Mouse (Mus musculus): ENCODE data around the gene Gucy2f. TPM values are rescaled to one million over a fixed set of nuclear protein-coding genes. Genes with fewer than 3 reads are reported as not detected.
"Not testable (repeated sequence)": the region's sequence is repeated elsewhere in the genome, so short reads cannot be mapped to it uniquely, and the experiment has no call there.

Gucy2f gene
- polyA plus RNA-seq (2015; fragmentation: Nextera tagmentation; extraction: Ambion mirVana): not detected in 2 replicates

- H3K9me3 ChIP-seq: no peaks in the 10 kb centered on the region
- no peak for ATAC-seq (ENCODE audit: insufficient number of reproducible peaks, insufficient read depth, low FRiP score, low TSS enrichment, low read depth)
- H3K27me3 ChIP-seq: peaks cover 19% of the 10 kb centered on the region; the same call in 1 of the 2 replicates
- H3K4me1 ChIP-seq: no peaks in the 10 kb centered on the region
- H3K36me3 ChIP-seq: no peaks in the 10 kb centered on the region
- H3K9ac ChIP-seq: no peak within 1 kb of the TSS
- H3K27ac ChIP-seq: no peak within 1 kb of the TSS
- WGBS: 45% methylated on average over 5 of the region's 5 CpGs
- no peak within 1 kb of the TSS for H3K4me3 ChIP-seq
- H3K4me2 ChIP-seq: no peak within 1 kb of the TSS
These were observed at the start of gene Gucy2f for GRCm38 (mm10) chrX:142196831-142197230. Gene Gucy2f (minus strand): TSS chrX:142196931.

DNA sequence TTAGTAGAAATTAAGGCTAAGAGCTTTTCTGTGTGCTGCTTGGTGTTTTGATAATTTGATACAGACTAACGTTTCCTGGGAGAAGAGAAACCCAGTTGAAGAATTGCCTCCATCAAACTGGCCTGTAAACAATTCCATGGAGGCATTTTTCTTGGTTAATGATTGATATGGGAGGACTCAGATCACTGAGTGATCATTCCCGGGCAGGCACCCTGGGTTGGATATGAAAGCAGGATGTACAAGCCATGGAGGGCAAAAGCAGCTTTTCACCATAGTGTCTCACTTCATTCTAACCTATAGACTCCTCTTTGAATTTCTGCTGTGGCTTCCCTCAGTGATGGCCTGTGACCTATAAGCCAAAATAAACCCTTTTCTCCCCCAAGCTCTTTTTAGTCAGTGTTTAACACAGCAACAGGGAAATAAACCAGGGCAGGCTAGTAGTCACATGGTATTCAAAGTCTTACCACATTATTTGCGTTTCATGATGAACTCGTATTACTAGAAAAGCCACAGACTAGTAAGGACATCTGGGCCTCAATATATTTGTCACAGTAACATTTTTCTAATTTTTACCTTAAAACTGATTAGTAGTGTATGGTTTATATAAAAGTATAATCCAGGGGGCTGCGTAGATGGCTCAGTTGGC lies 49.1 kb upstream of the Gucy2f start:
- no peak for ATAC-seq (ENCODE audit: insufficient number of reproducible peaks, insufficient read depth, low FRiP score, low TSS enrichment, low read depth)
- Histone ChIP-seq H3K27me3 (peaks cover 12% of the 10 kb centered on the region; the same call in 1 of the 2 replicates), H3K4me1 (no peaks in the 10 kb centered on the region), H3K9ac (no peak overlapping the region), H3K4me3 (no peak overlapping the region), H3K9me3 (no peaks in the 10 kb centered on the region), H3K27ac (no peak overlapping the region), H3K4me2 (no peak overlapping the region), H3K36me3 (no peaks in the 10 kb centered on the region)
- WGBS: 61% methylated on average over 5 of the region's 5 CpGs

GRCm38 (mm10) chrX:142237101-142237500 lies 40.4 kb upstream of the Gucy2f start:
- no peaks in the 10 kb centered on the region for H3K36me3 ChIP-seq
- WGBS: 58% methylated on average over 2 of the region's 2 CpGs
- H3K27me3 ChIP-seq: 0 out of 2 replicates have a peak, but pooled peaks cover 3% of the 10 kb centered on the region
- no peak overlapping the region for H3K27ac ChIP-seq
- no peaks in the 10 kb centered on the region for H3K9me3 ChIP-seq
- no peak for ATAC-seq (ENCODE audit: insufficient number of reproducible peaks, insufficient read depth, low FRiP score, low TSS enrichment, low read depth)
- no peaks in the 10 kb centered on the region for H3K4me1 ChIP-seq
- no peak overlapping the region for H3K4me3 ChIP-seq
- H3K4me2 ChIP-seq: no peak overlapping the region
- H3K9ac ChIP-seq: no peak overlapping the region

GRCm38 (mm10) chrX:142236146-142236545 lies 39.4 kb upstream of the Gucy2f start:
- WGBS: 69% methylated on average over 1 of the region's 1 CpGs
- H3K36me3 ChIP-seq; H3K27ac ChIP-seq; H3K9me3 ChIP-seq; ATAC-seq (ENCODE audit: insufficient number of reproducible peaks, insufficient read depth, low FRiP score, low TSS enrichment, low read depth); H3K4me1 ChIP-seq; H3K9ac ChIP-seq; H3K27me3 ChIP-seq; H3K4me3 ChIP-seq; H3K4me2 ChIP-seq: not testable (repeated sequence)

- Histone ChIP-seq H3K36me3 (no peaks in the 10 kb centered on the region), H3K4me3 (peak overlapping the region; percentile 53), H3K27me3 (no peaks in the 10 kb centered on the region), H3K9ac (no peak overlapping the region), H3K27ac (no peak overlapping the region), H3K4me1 (no peaks in the 10 kb centered on the region), H3K4me2 (peak overlapping the region; percentile 52), H3K9me3 (no peaks in the 10 kb centered on the region)
- 48% methylated on average over 7 of the region's 7 CpGs for WGBS
- no peak for ATAC-seq (ENCODE audit: insufficient number of reproducible peaks, insufficient read depth, low FRiP score, low TSS enrichment, low read depth)
These were observed 32.0 kb upstream of the Gucy2f start for GRCm38 (mm10) chrX:142228769-142229158.

DNA sequence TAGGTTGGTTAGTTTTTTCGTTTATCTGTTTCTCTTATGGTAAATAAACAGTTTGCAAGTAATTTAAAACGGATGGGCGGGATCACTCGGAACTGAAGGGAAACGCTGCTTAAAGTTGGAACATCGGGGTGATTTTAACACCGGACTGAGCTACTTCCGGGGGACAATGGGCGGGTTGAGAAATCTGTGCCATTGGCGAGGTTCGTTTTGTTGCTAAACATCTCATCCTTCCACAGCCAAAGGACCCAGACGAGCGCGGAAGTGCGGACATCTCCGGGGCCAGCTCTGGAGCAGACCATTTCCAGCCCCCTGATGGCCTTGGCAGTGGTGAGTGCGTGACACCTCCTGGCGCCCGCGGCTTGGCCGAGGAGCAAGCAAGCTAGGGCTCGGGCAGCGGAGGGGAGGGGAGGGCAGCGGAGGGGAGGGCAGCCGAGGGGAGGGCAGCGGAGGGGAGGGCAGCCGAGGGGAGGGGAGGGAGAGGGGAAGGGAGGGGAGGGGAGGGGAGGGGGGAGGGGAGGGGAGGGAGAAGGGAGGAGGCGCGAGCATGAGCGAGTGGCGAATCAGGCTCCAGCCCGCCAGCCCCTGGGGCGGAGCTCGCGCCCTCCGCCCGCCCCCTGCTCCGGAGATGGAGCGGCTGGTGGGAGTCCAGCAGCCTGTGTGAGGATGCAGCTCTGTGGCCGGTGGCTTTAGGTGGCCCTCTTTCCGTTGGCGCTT lies 31.5 kb upstream of the Gucy2f start:
- Histone ChIP-seq H3K27ac (peak overlapping the region; percentile 88), H3K4me3 (peak overlapping the region; percentile 53), H3K27me3 (no peaks in the 10 kb centered on the region), H3K9me3 (no peaks in the 10 kb centered on the region), H3K36me3 (no peaks in the 10 kb centered on the region), H3K4me1 (no peaks in the 10 kb centered on the region), H3K4me2 (peak overlapping the region; percentile 52), H3K9ac (peak overlapping the region; percentile 67)
- ATAC-seq (ENCODE audit: insufficient number of reproducible peaks, insufficient read depth, low FRiP score, low TSS enrichment, low read depth): peak; percentile 83; the same call in 1 of the 2 replicates
- 21% methylated on average over 30 of the region's 42 CpGs for WGBS

- peak overlapping the region; percentile 88 for H3K27ac ChIP-seq
- no peaks in the 10 kb centered on the region for H3K27me3 ChIP-seq
- no peaks in the 10 kb centered on the region for H3K9me3 ChIP-seq
- WGBS: 28% methylated on average over 15 of the region's 15 CpGs
- no peaks in the 10 kb centered on the region for H3K4me1 ChIP-seq
- no peak overlapping the region for H3K9ac ChIP-seq
- H3K36me3 ChIP-seq: no peaks in the 10 kb centered on the region
- peak overlapping the region; percentile 53 for H3K4me3 ChIP-seq
- 0 out of 2 replicates have a peak, but pooled peaks have one; percentile 52 for ATAC-seq (ENCODE audit: insufficient number of reproducible peaks, insufficient read depth, low FRiP score, low TSS enrichment, low read depth)
- H3K4me2 ChIP-seq: peak overlapping the region; percentile 52
These were observed 30.8 kb upstream of the Gucy2f start for GRCm38 (mm10) chrX:142227398-142228054.

GRCm38 (mm10) chrX:142226542-142226941 lies 29.8 kb upstream of the Gucy2f start, which contains the start of gene Nxt2:
Gene Nxt2 (plus strand): TSS chrX:142226770.
- Histone ChIP-seq H3K27me3 (peaks cover 3% of the 10 kb centered on the region; the same call in 1 of the 2 replicates), H3K4me1 (no peaks in the 10 kb centered on the region), H3K4me3 (peak within 1 kb of the TSS; percentile 53), H3K36me3 (no peaks in the 10 kb centered on the region), H3K27ac (no peak within 1 kb of the TSS; the same call in 1 of the 2 replicates), H3K9me3 (no peaks in the 10 kb centered on the region), H3K4me2 (peak within 1 kb of the TSS; percentile 52), H3K9ac (no peak within 1 kb of the TSS)
- ATAC-seq (ENCODE audit: insufficient number of reproducible peaks, insufficient read depth, low FRiP score, low TSS enrichment, low read depth): no peak
- WGBS: 88% methylated on average over 14 of the region's 14 CpGs

DNA sequence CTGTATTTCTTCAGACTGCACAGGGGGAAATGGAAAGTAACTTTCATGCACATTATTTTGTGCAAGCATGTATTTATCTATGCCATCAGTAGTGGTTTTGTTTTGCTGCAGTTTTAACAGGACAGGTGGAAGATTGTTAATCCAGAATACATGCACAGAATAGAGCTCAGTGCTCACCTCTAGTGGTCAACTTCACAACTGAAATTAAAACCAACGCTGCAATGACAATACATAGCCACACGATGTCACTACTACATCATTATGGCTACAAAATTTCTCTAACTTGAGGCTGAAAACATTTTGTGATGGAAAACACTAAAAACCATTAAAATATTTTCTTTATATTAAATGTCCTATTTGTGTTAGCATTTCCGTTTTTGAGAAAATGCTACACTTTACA lies 3.6 kb upstream of the Gucy2f start:
- H3K4me2 ChIP-seq: no peak overlapping the region

DNA sequence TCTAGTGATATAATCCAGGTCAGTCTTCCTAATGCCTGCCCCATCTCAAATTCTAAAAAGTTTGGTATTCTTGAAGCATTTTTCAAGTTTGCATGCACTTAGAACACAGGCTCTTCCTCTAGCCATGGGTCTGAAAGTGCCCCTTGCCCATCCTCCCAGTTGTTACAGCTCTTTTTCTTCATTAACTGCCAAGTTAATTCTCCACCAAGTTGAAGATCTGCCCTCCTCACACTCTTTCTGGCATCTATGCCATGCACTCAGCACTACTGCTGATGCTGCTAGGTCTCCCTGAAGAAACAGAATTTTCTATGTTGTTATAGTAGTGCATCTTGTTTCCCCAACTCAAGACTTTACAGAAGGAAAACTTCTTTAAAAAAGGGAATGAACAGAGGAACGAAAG lies 1.2 kb downstream of the Gucy2f start:
- peaks cover 19% of the 10 kb centered on the region; the same call in 1 of the 2 replicates for H3K27me3 ChIP-seq
- no peak overlapping the region for H3K9ac ChIP-seq
- no peak for ATAC-seq (ENCODE audit: insufficient number of reproducible peaks, insufficient read depth, low FRiP score, low TSS enrichment, low read depth)
- H3K4me3 ChIP-seq: no peak overlapping the region
- H3K4me2 ChIP-seq: no peak overlapping the region
- WGBS: 73% methylated on average over 1 of the region's 1 CpGs
- no peak overlapping the region for H3K27ac ChIP-seq
- H3K36me3 ChIP-seq: no peaks in the 10 kb centered on the region
- H3K4me1 ChIP-seq: no peaks in the 10 kb centered on the region
- no peaks in the 10 kb centered on the region for H3K9me3 ChIP-seq

More for the DNA sequence above, 3.6 kb upstream of the Gucy2f start:
- H3K27me3 ChIP-seq: peaks cover 14% of the 10 kb centered on the region; the same call in 1 of the 2 replicates
- H3K9me3 ChIP-seq: no peaks in the 10 kb centered on the region
- no peak overlapping the region for H3K27ac ChIP-seq
- ATAC-seq (ENCODE audit: insufficient number of reproducible peaks, insufficient read depth, low FRiP score, low TSS enrichment, low read depth): no peak
- no peaks in the 10 kb centered on the region for H3K4me1 ChIP-seq
- H3K4me3 ChIP-seq: no peak overlapping the region
- no peak overlapping the region for H3K9ac ChIP-seq
- H3K36me3 ChIP-seq: no peaks in the 10 kb centered on the region
- 6% methylated on average over 3 of the region's 3 CpGs for WGBS

DNA sequence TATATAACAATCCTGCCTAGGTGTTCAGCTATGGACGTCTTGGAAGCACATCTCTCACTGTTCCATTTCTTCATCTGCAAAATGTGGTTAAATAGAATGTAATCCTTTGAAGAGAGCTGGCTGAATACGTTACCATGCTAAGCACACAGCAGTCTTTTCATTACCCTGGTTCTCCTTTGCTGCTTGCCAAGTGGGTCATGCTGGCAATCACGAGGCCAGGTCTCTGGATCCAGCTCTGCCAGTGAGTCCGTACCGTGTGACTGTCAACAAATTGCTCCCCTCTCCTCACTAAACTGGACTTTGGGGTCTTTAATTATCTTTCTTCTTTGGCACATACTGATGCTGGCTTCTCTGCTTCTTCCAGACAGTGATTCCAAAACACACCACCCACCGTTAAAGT lies 2.3 kb downstream of the Gucy2f start:
- Histone ChIP-seq H3K4me2 (no peak overlapping the region), H3K9ac (no peak overlapping the region), H3K27me3 (peaks cover 23% of the 10 kb centered on the region), H3K9me3 (no peaks in the 10 kb centered on the region), H3K4me3 (no peak overlapping the region), H3K4me1 (no peaks in the 10 kb centered on the region), H3K27ac (no peak overlapping the region), H3K36me3 (no peaks in the 10 kb centered on the region)
- WGBS: 68% methylated on average over 6 of the region's 6 CpGs
- ATAC-seq (ENCODE audit: insufficient number of reproducible peaks, insufficient read depth, low FRiP score, low TSS enrichment, low read depth): no peak

Data from embryonic facial prominence, embryonic 13.5 days (tissue).